ENCODE assay signal across 8 mouse cellular contexts in genomic region chr6:30510291-30510690, GRCm38 (mm10). TPM values are rescaled to one million over a fixed set of nuclear protein-coding genes. Genes with fewer than 3 reads are reported as not detected.
DNase-seq lines count a peak whose midpoint lies in the region; ATAC-seq lines count a peak whose summit lies in the region.

No protein-coding gene starts in this region.

- whole genome bisulfite sequencing in embryonic facial prominence, embryonic 11.5 days: 67% methylated on average over 5 of the region's 5 CpGs
- WGBS in hindbrain, embryonic 11.5 days: 69% methylated on average over 5 of the region's 5 CpGs

- H3K4me2 ChIP-seq in embryonic facial prominence, embryonic 11.5 days (ENCODE audit: low read depth, low read length): no peak overlapping the region
- H3K4me2 ChIP-seq in hindbrain, embryonic 11.5 days (replicated peaks; ENCODE audit: low read depth, low read length): peak overlapping the region; percentile 41

- H3K27me3 ChIP-seq in megakaryocyte, embryonic 14.5 days (replicated peaks): no peaks in the 10 kb centered on the region
- no peaks in the 10 kb centered on the region for H3K27me3 ChIP-seq in embryonic facial prominence, embryonic 11.5 days (ENCODE audit: control insufficient read depth, insufficient read depth, low read length)
- H3K27me3 ChIP-seq in hindbrain, embryonic 11.5 days (ENCODE audit: control insufficient read depth, insufficient read depth, low read length): no peaks in the 10 kb centered on the region

- peaks cover 20% of the 10 kb centered on the region for H3K36me3 ChIP-seq in megakaryocyte, embryonic 14.5 days (replicated peaks; ENCODE audit: low read length)
- H3K36me3 ChIP-seq in embryonic facial prominence, embryonic 11.5 days (replicated peaks; ENCODE audit: control insufficient read depth, insufficient read depth, low read depth, low read length): no peaks in the 10 kb centered on the region
- no peaks in the 10 kb centered on the region for H3K36me3 ChIP-seq in hindbrain, embryonic 11.5 days (ENCODE audit: control insufficient read depth, insufficient read depth, low read length)

- H3K9ac ChIP-seq in embryonic facial prominence, embryonic 11.5 days (replicated peaks; ENCODE audit: low read length): peak overlapping the region; percentile 7
- peak overlapping the region; percentile 87 for H3K9ac ChIP-seq in hindbrain, embryonic 11.5 days (ENCODE audit: low read depth, low read length)

- no peak for DNase-seq in embryonic facial prominence, embryonic 11.5 days (ENCODE audit: low spot score)
- DNase-seq in hindbrain, embryonic 11.5 days (ENCODE audit: low spot score): peak; percentile 16
- DNase-seq in lung, postnatal 10 days: peak; percentile 7
- DNase-seq in frontal cortex, postnatal 36 days (ENCODE audit: low spot score in 2 of 2): no peak
- no peak for DNase-seq in ovary, postnatal 14 days (ENCODE audit: low spot score)
- no peak for DNase-seq in gastrocnemius, postnatal 25 days

- peak overlapping the region; percentile 96 for H3K27ac ChIP-seq in embryonic facial prominence, embryonic 11.5 days (replicated peaks; ENCODE audit: low read depth, low read length)
- peak overlapping the region; percentile 96 for H3K27ac ChIP-seq in hindbrain, embryonic 11.5 days (ENCODE audit: low read depth, low read length)

- no peak for ATAC-seq in megakaryocyte, adult 5-6 weeks (ENCODE audit: poor library complexity, severe bottlenecking)
- ATAC-seq in embryonic facial prominence, embryonic 11.5 days (replicated peaks; ENCODE audit: insufficient number of reproducible peaks, low FRiP score, low TSS enrichment, low read depth): no peak
- no peak for ATAC-seq in hindbrain, embryonic 11.5 days (ENCODE audit: low FRiP score)

- peak overlapping the region; percentile 96 for H3K4me3 ChIP-seq in megakaryocyte, embryonic 14.5 days (replicated peaks)
- no peak overlapping the region for H3K4me3 ChIP-seq in embryonic facial prominence, embryonic 11.5 days (ENCODE audit: low read depth, low read length)
- no peak overlapping the region for H3K4me3 ChIP-seq in hindbrain, embryonic 11.5 days (ENCODE audit: low read depth, low read length)

- peaks cover 3% of the 10 kb centered on the region; the same call in 1 of the 2 replicates for H3K9me3 ChIP-seq in megakaryocyte, embryonic 14.5 days
- H3K9me3 ChIP-seq in embryonic facial prominence, embryonic 11.5 days (replicated peaks; ENCODE audit: control insufficient read depth, low read length): no peaks in the 10 kb centered on the region
- no peaks in the 10 kb centered on the region for H3K9me3 ChIP-seq in hindbrain, embryonic 11.5 days (ENCODE audit: control insufficient read depth, low read length)

- peaks cover 24% of the 10 kb centered on the region for H3K4me1 ChIP-seq in megakaryocyte, embryonic 14.5 days
- no peaks in the 10 kb centered on the region for H3K4me1 ChIP-seq in embryonic facial prominence, embryonic 11.5 days (ENCODE audit: control insufficient read depth, insufficient read depth, low read length)
- peaks cover 4% of the 10 kb centered on the region for H3K4me1 ChIP-seq in hindbrain, embryonic 11.5 days (replicated peaks; ENCODE audit: control insufficient read depth, insufficient read depth, low read length)

RNA-seq across cellular contexts. Expression of gene Ssmem1, which starts 0.6 kb away (rescaled TPM):
- polyA plus RNA-seq in megakaryocyte, embryonic 14.5 days (2012; ENCODE audit: insufficient read depth, low replicate concordance): not detected in 2 replicates
- total RNA-seq in megakaryocyte, adult 5-6 weeks (2015): 0.68 TPM in 1 of 2 replicates, not detected in the other
- total RNA-seq in megakaryocyte, adult 5-6 weeks (2017): 0.44 and 1.1 TPM in 2 replicates
- polyA plus RNA-seq in embryonic facial prominence, embryonic 11.5 days (2014; fragmentation: Nextera tagmentation; extraction: Ambion mirVana): 0.15 and 0.36 TPM in 2 replicates
- polyA plus RNA-seq in hindbrain, embryonic 11.5 days (2014; fragmentation: Nextera tagmentation; extraction: Ambion mirVana): 0.36 and 0.37 TPM in 2 replicates
- under 1 TPM in 1 of 2 experiments, not detected in 1; 0.54 TPM for total RNA-seq in gastrocnemius, postnatal 25 days (2021)

RNA-seq across cellular contexts. Expression of gene Tmem209, which starts 0.7 kb away (rescaled TPM):
- polyA plus RNA-seq in megakaryocyte, embryonic 14.5 days (2012; ENCODE audit: insufficient read depth, low replicate concordance): 1.7 TPM in 1 of 2 replicates, not detected in the other
- 40.3 and 42.3 TPM in 2 replicates for total RNA-seq in megakaryocyte, adult 5-6 weeks (2015)
- 24.0 and 39.0 TPM in 2 replicates for total RNA-seq in megakaryocyte, adult 5-6 weeks (2017)
- 44.1 TPM in 2 replicates for polyA plus RNA-seq in embryonic facial prominence, embryonic 11.5 days (2014; fragmentation: Nextera tagmentation; extraction: Ambion mirVana)
- 47.9 and 51.6 TPM in 2 replicates for polyA plus RNA-seq in hindbrain, embryonic 11.5 days (2014; fragmentation: Nextera tagmentation; extraction: Ambion mirVana)
- 1 to 10 TPM; 7.4 to 9.1 TPM for total RNA-seq in gastrocnemius, postnatal 25 days (2021)

RNA-seq across cellular contexts. Expression of gene Cpa2, which starts 31.1 kb away (rescaled TPM):
- not detected in 2 replicates for polyA plus RNA-seq in megakaryocyte, embryonic 14.5 days (2012; ENCODE audit: insufficient read depth, low replicate concordance)
- 0.27 TPM in 1 of 2 replicates, not detected in the other for total RNA-seq in megakaryocyte, adult 5-6 weeks (2015)
- total RNA-seq in megakaryocyte, adult 5-6 weeks (2017): not detected in 2 replicates
- polyA plus RNA-seq in embryonic facial prominence, embryonic 11.5 days (2014; fragmentation: Nextera tagmentation; extraction: Ambion mirVana): 9.1 and 10.5 TPM in 2 replicates
- polyA plus RNA-seq in hindbrain, embryonic 11.5 days (2014; fragmentation: Nextera tagmentation; extraction: Ambion mirVana): 6.8 and 9.4 TPM in 2 replicates
- total RNA-seq in gastrocnemius, postnatal 25 days (2021): not detected

RNA-seq across cellular contexts. Expression of gene Cpa4, which starts 57.9 kb away (rescaled TPM):
- polyA plus RNA-seq in megakaryocyte, embryonic 14.5 days (2012; ENCODE audit: insufficient read depth, low replicate concordance): not detected in 2 replicates
- total RNA-seq in megakaryocyte, adult 5-6 weeks (2015): not detected in 2 replicates
- not detected in 2 replicates for total RNA-seq in megakaryocyte, adult 5-6 weeks (2017)
- polyA plus RNA-seq in embryonic facial prominence, embryonic 11.5 days (2014; fragmentation: Nextera tagmentation; extraction: Ambion mirVana): 1.4 TPM in 2 replicates
- 3.5 and 3.9 TPM in 2 replicates for polyA plus RNA-seq in hindbrain, embryonic 11.5 days (2014; fragmentation: Nextera tagmentation; extraction: Ambion mirVana)
- not detected for total RNA-seq in gastrocnemius, postnatal 25 days (2021)

Comparison
In these comparisons a context has a peak if more than half of its experiments do, and no peak if none do; other contexts are left out.
1. DNase-seq: peak in hindbrain, embryonic 11.5 days (single experiment) and lung, postnatal 10 days (single experiment); none in embryonic facial prominence, embryonic 11.5 days (single experiment), frontal cortex, postnatal 36 days (0 of 2), ovary, postnatal 14 days (single experiment) and gastrocnemius, postnatal 25 days (single experiment).
2. RNA of gene Tmem209, which starts 0.7 kb away (polyA plus RNA-seq): 47.9 to 51.6 TPM in hindbrain, embryonic 11.5 days and 44.1 TPM in embryonic facial prominence, embryonic 11.5 days; 1.7 TPM in megakaryocyte, embryonic 14.5 days; every median in the first group is over 10 times any median in the second.